Mouse (Mus musculus) limb, embryonic 15.5 days (tissue): ENCODE results near the gene Defb46. TPM values are rescaled to one million over a fixed set of nuclear protein-coding genes. Genes with fewer than 3 reads are reported as not detected.

ENCODE experiments used
- ATAC-seq: fragments of 200-750 bp; cut with Nextera tagmentation; 2 replicates; pipeline ENCODE4 v1.8.0; 2017; ENCODE audit warnings: low read depth, moderate TSS enrichment; ENCODE audit not compliant: insufficient number of reproducible peaks, low FRiP score, low TSS enrichment
- H3K27ac ChIP-seq: fragments of 300-500 bp; sonication (generic); 2 replicates; pipeline ENCODE4 v1.5.1; 2015; ENCODE audit warnings: moderate library complexity, mild to moderate bottlenecking, inconsistent platforms
- H3K27me3 ChIP-seq: fragments of 300-500 bp; sonication (generic); 2 replicates; pipeline ENCODE4 v1.6.1; 2015; ENCODE audit warnings: inconsistent platforms
- H3K36me3 ChIP-seq: fragments of 300-500 bp; sonication (generic); 2 replicates; pipeline ENCODE4 v1.6.1; 2015; ENCODE audit warnings: inconsistent platforms
- H3K4me1 ChIP-seq: fragments of 300-500 bp; sonication (generic); 2 replicates; pipeline ENCODE4 v1.6.1; 2015; ENCODE audit warnings: inconsistent platforms
- H3K4me2 ChIP-seq: fragments of 300-500 bp; sonication (generic); 2 replicates; pipeline ENCODE4 v1.6.1; 2015; ENCODE audit warnings: mild to moderate bottlenecking, inconsistent platforms
- H3K4me3 ChIP-seq: fragments of 300-500 bp; sonication (generic); 2 replicates; pipeline ENCODE4 v1.5.1; 2015; ENCODE audit warnings: mild to moderate bottlenecking, inconsistent platforms
- H3K9ac ChIP-seq: fragments of 300-500 bp; sonication (generic); 2 replicates; pipeline ENCODE4 v1.6.1; 2015; ENCODE audit warnings: inconsistent platforms
- H3K9me3 ChIP-seq: fragments of 300-500 bp; sonication (generic); 2 replicates; pipeline ENCODE4 v1.6.1; 2016; ENCODE audit warnings: inconsistent platforms
- WGBS: fragments of 180-500 bp; shearing (Covaris S2); methylation state at CpG from one replicate; pipeline ENCODE4 v1.1.7; 2015; 5-methylcytosine and 5-hydroxymethylcytosine counted together
- polyA plus RNA-seq: library from polyadenylated mRNA; unstranded; fragments of >200 nt; fragmentation: Nextera tagmentation; extraction: Ambion mirVana; gene quantifications from 2 replicates; pipeline ENCODE4 v1.2.1, GENCODE M21; 2015

Gene Defb46
- not detected in 2 replicates for polyA plus RNA-seq

DNA sequence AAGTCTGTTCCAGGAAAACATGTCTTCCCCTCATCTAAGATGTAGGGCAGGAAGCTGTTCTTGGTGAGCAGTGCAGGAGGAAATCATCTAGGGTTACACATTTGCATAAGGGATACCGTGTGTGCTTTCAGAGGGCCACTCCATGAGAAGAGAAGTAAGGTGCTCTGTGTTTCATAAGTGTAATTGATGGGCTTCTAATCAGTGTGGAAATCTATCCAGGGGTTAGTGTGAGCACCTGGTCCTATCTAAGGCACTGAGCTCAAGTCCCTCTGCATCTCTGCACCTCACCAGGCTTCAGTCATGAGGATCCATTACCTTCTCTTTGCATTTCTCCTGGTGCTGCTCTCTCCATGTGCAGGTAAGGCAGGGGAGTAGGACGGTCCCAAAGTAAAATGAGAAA is at the start of gene Defb46:
Gene Defb46 (plus strand): TSS at position 301 of the 400 bp plus-strand sequence.
- Histone ChIP-seq H3K27ac (no peak within 1 kb of the TSS), H3K4me1 (no peaks in the 10 kb centered on the region), H3K4me2 (no peak within 1 kb of the TSS), H3K4me3 (no peak within 1 kb of the TSS), H3K9me3 (no peaks in the 10 kb centered on the region), H3K36me3 (no peaks in the 10 kb centered on the region), H3K27me3 (no peaks in the 10 kb centered on the region), H3K9ac (no peak within 1 kb of the TSS)
- 62% methylated on average over 2 of the region's 2 CpGs for WGBS
- no peak for ATAC-seq

DNA sequence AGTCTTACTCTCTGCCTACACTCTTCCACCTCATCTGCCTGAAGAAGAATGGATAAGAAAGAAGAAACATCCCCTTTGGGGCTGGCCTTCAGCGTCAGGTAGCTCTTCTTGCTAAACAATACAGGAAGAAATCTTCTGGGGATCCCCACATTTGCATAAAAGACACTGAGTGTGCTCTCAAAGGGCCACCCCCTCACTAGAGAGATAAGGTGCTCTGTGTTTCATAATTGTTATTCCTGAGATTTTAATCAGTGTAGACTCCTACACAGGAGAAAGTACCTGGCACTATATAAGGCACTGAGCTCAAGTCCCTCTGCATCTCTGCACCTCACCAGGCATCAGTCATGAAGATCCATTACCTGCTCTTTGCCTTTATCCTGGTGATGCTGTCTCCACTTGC is 14.6 kb upstream of the Defb46 start, which contains the start of gene Defb6:
Gene Defb6 (plus strand): TSS at position 318 of the 400 bp plus-strand sequence.
- Histone ChIP-seq H3K9ac (no peak within 1 kb of the TSS), H3K9me3 (0 out of 2 replicates have a peak, but pooled peaks cover 8% of the 10 kb centered on the region), H3K27ac (no peak within 1 kb of the TSS), H3K4me3 (no peak within 1 kb of the TSS), H3K36me3 (no peaks in the 10 kb centered on the region), H3K4me2 (no peak within 1 kb of the TSS), H3K4me1 (no peaks in the 10 kb centered on the region), H3K27me3 (no peaks in the 10 kb centered on the region)
- WGBS = 49% methylated on average over 1 of the region's 1 CpGs
- no peak for ATAC-seq

DNA sequence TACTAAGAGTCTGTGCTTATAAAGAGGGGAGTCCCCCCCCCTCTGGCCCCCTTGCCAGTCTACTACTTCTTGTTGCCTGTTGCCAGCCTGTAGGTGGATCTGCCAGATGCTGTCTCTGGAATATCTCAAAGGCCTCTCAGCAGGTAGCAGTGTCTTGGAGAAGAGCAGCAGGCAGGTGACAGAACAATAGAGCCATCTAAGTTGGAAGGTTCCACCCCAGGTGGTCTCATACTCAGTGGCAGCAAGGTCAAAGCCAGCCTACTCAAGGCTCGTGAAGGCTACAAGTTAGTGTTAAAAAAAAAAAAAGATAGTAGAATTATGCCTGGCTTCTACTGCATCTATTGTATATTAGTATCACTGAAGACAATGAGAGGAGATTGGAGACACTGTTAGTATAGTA is 1.6 kb upstream of the Defb46 start:
- Histone ChIP-seq H3K4me2 (no peak overlapping the region), H3K27ac (no peak overlapping the region), H3K27me3 (no peaks in the 10 kb centered on the region), H3K9ac (no peak overlapping the region), H3K36me3 (no peaks in the 10 kb centered on the region), H3K4me3 (no peak overlapping the region), H3K4me1 (no peaks in the 10 kb centered on the region), H3K9me3 (no peaks in the 10 kb centered on the region)
- 78% methylated on average over 1 of the region's 1 CpGs for WGBS
- ATAC-seq = no peak

DNA sequence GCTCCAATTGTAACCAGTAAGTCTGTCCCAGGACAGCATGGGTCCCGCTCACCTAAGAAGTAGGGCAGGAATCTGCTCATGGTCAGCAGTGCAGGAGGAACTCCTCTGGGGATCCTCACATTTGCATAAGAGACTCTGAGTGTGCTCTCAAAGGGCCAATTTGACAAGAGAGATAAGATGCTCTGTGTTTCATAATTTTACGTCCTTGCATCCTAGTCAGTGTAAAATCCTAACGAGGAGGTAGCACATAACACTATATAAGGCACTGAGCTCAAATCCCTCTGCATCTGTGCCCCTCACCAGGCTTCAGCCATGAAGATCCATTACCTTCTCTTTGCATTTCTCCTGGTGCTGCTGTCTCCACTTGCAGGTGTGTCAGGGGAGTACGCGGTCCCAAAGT is 7.6 kb downstream of the Defb46 start, which contains the start of gene Defb5:
Gene Defb5 (plus strand): TSS at position 301 of the 400 bp plus-strand sequence.
- no peak within 1 kb of the TSS for H3K4me2 ChIP-seq
- no peak within 1 kb of the TSS for H3K4me3 ChIP-seq
- no peaks in the 10 kb centered on the region for H3K9me3 ChIP-seq
- no peaks in the 10 kb centered on the region for H3K27me3 ChIP-seq
- H3K9ac ChIP-seq = no peak within 1 kb of the TSS
- no peak within 1 kb of the TSS for H3K27ac ChIP-seq
- 89% methylated on average over 5 of the region's 5 CpGs for WGBS
- no peak for ATAC-seq
- H3K4me1 ChIP-seq = no peaks in the 10 kb centered on the region
- H3K36me3 ChIP-seq = no peaks in the 10 kb centered on the region

DNA sequence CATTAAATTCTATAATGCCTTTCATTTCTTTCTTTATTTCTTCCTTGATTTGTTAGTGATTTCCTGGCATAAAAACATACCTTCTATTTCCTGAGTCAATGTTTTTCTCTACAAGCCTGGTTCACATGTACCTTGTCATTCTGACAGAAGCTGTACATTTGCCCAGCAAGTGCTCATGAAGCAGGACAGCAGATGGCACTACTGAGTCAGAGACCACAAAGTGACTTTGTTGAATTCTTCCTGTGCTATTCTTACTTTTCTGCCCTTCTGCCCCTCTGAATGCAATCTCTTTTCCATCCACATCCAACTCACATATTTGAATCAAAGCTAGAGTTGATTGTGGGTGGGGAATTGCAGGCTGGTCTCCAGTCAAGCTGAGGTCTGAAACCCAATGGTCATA is 18.4 kb downstream of the Defb46 start:
- Histone ChIP-seq H3K27me3 (no peaks in the 10 kb centered on the region), H3K36me3 (no peaks in the 10 kb centered on the region), H3K9ac (no peak overlapping the region), H3K4me2 (no peak overlapping the region), H3K4me3 (no peak overlapping the region), H3K27ac (no peak overlapping the region), H3K9me3 (no peaks in the 10 kb centered on the region), H3K4me1 (no peaks in the 10 kb centered on the region)
- ATAC-seq = no peak

DNA sequence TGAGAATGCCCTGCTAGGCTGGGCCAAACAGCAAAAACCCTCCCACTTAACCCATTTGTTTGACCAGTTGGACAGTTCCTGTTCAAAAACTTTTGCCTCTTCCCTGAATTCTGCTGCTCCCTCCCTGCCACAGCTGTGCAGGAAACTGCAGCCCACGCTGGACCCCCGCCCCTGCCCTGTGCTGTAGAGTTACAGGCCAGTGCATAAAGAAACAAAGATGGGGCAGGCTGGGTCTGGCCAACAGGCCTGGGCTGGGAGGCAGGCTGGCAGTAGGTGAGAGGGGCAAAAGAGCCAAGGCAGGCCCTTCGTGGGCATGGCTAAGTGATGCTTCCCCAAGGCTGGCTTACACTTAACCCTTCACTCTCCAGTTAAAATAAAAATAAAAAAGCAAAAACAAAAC is 20.0 kb downstream of the Defb46 start:
- ATAC-seq = no peak
- 58% methylated on average over 3 of the region's 3 CpGs for WGBS
- Histone ChIP-seq H3K36me3 (no peaks in the 10 kb centered on the region), H3K27me3 (no peaks in the 10 kb centered on the region), H3K4me2 (no peak overlapping the region), H3K27ac (no peak overlapping the region), H3K9ac (no peak overlapping the region), H3K4me3 (no peak overlapping the region), H3K4me1 (no peaks in the 10 kb centered on the region), H3K9me3 (no peaks in the 10 kb centered on the region)

Other genes starting within 250 kb of the Defb46 start
- not detected in 2 replicates for gene Defb37, start 248.9 kb upstream of the Defb46 start, polyA plus RNA-seq
- gene Defb38, start 213.3 kb upstream of the Defb46 start, polyA plus RNA-seq = not detected in 2 replicates
- gene Defb39, start 175.1 kb upstream of the Defb46 start, polyA plus RNA-seq = not detected in 2 replicates
- not detected in 2 replicates for gene Defb12, start 125.1 kb upstream of the Defb46 start, polyA plus RNA-seq
- gene Defb34, start 116.2 kb upstream of the Defb46 start, polyA plus RNA-seq = not detected in 2 replicates
- not detected in 2 replicates for gene Gm45826, start 99.1 kb upstream of the Defb46 start, polyA plus RNA-seq
- gene Defb14, start 45.6 kb upstream of the Defb46 start, polyA plus RNA-seq = 5.5 and 8.6 TPM in 2 replicates
- 5.0 and 5.7 TPM in 2 replicates for gene Defb4, start 41.2 kb upstream of the Defb46 start, polyA plus RNA-seq
- not detected in 2 replicates for gene Defb6, start 14.4 kb upstream of the Defb46 start, polyA plus RNA-seq
- not detected in 2 replicates for gene Defb5, start 7.7 kb downstream of the Defb46 start, polyA plus RNA-seq
- not detected in 2 replicates for gene Defb3, start 53.4 kb downstream of the Defb46 start, polyA plus RNA-seq
- not detected in 2 replicates for gene Defb8, start 207.7 kb downstream of the Defb46 start, polyA plus RNA-seq